In genomic region chr6:86439531-86439930, GRCm38 (mm10) we compare ENCODE assay signal across 8 mouse cellular contexts. TPM values are rescaled to one million over a fixed set of nuclear protein-coding genes. Genes with fewer than 3 reads are reported as not detected.
DNase-seq lines count a peak whose midpoint lies in the region; ATAC-seq lines count a peak whose summit lies in the region.

No protein-coding gene starts in this region.

- H3K4me3 ChIP-seq in heart, embryonic 14.5 days (ENCODE audit: control insufficient read depth in 1 of 2, insufficient read depth in 1 of 2, low read depth in 1 of 2, low read length in 2 of 2) = peak overlapping the region in 1 of 2 experiments; percentile 76; a peak in 2 of 4 replicates
- peak overlapping the region; percentile 90 for H3K4me3 ChIP-seq in hindbrain, embryonic 13.5 days
- H3K4me3 ChIP-seq in midbrain, embryonic 12.5 days = peak overlapping the region; percentile 85

- H3K4me2 ChIP-seq in heart, embryonic 14.5 days (ENCODE audit: low read length) = peak overlapping the region; percentile 79
- peak overlapping the region; percentile 78 for H3K4me2 ChIP-seq in hindbrain, embryonic 13.5 days
- peak overlapping the region; percentile 81 for H3K4me2 ChIP-seq in midbrain, embryonic 12.5 days (replicated peaks)

- ATAC-seq in heart, embryonic 14.5 days (ENCODE audit: insufficient number of reproducible peaks, insufficient read depth, low FRiP score, low read depth) = no peak
- no peak for ATAC-seq in hindbrain, embryonic 13.5 days (ENCODE audit: low FRiP score)
- ATAC-seq in midbrain, embryonic 12.5 days (ENCODE audit: low FRiP score, low read depth) = no peak

- H3K27me3 ChIP-seq in heart, embryonic 14.5 days (ENCODE audit: control insufficient read depth, insufficient read depth, low read length) = no peaks in the 10 kb centered on the region
- H3K27me3 ChIP-seq in hindbrain, embryonic 13.5 days = no peaks in the 10 kb centered on the region
- H3K27me3 ChIP-seq in midbrain, embryonic 12.5 days = no peaks in the 10 kb centered on the region

- no peaks in the 10 kb centered on the region for H3K9me3 ChIP-seq in heart, embryonic 14.5 days (ENCODE audit: control insufficient read depth, low read length)
- H3K9me3 ChIP-seq in hindbrain, embryonic 13.5 days = no peaks in the 10 kb centered on the region
- H3K9me3 ChIP-seq in midbrain, embryonic 12.5 days = no peaks in the 10 kb centered on the region

- H3K27ac ChIP-seq in heart, embryonic 14.5 days (replicated peaks in 1 of 2; ENCODE audit: control insufficient read depth in 1 of 2, insufficient read depth in 1 of 2, low read depth in 2 of 2, low read length in 2 of 2) = no peak overlapping the region
- H3K27ac ChIP-seq in hindbrain, embryonic 13.5 days = 0 out of 2 replicates have a peak overlapping the region, but pooled peaks have one; percentile 92
- H3K27ac ChIP-seq in midbrain, embryonic 12.5 days (replicated peaks) = no peak overlapping the region

- H3K4me1 ChIP-seq in heart, embryonic 14.5 days (ENCODE audit: control insufficient read depth in 2 of 2, insufficient read depth in 2 of 2, low read length in 2 of 2) = peaks cover 0 to 10% of the 10 kb centered on the region in 2 experiments; a peak in 1 of 4 replicates
- H3K4me1 ChIP-seq in hindbrain, embryonic 13.5 days (replicated peaks) = peaks cover 18% of the 10 kb centered on the region
- H3K4me1 ChIP-seq in midbrain, embryonic 12.5 days = peaks cover 9% of the 10 kb centered on the region; the same call in 1 of the 2 replicates

- intact Hi-C loops in heart, postnatal 14 days (cut with DNase I) = loop anchor here (5.0 kb wide), 1 partner anchor 228 kb away; the partner anchor contains the start of gene Mxd1

- DNase-seq in heart, postnatal 14 days = no peak
- DNase-seq in MEL-GATA-1-ER (ENCODE audit: extremely low read depth, low read depth) = peak; percentile 7
- DNase-seq in urinary bladder, postnatal 14 days (ENCODE audit: low spot score) = no peak
- DNase-seq in adrenal gland, postnatal 25 days = no peak
- no peak for DNase-seq in adrenal gland, adult 2 months

- 91% methylated on average over 1 of the region's 1 CpGs for WGBS in heart, embryonic 14.5 days
- 91% methylated on average over 1 of the region's 1 CpGs for WGBS in hindbrain, embryonic 13.5 days
- WGBS in midbrain, embryonic 12.5 days = 93% methylated on average over 1 of the region's 1 CpGs

- H3K36me3 ChIP-seq in heart, embryonic 14.5 days (ENCODE audit: control insufficient read depth, insufficient read depth, low read length) = peaks cover 43% of the 10 kb centered on the region
- peaks cover 35% of the 10 kb centered on the region for H3K36me3 ChIP-seq in hindbrain, embryonic 13.5 days
- H3K36me3 ChIP-seq in midbrain, embryonic 12.5 days = peaks cover 40% of the 10 kb centered on the region

- H3K9ac ChIP-seq in heart, embryonic 14.5 days (ENCODE audit: low read length) = peak overlapping the region; percentile 91
- H3K9ac ChIP-seq in hindbrain, embryonic 13.5 days = peak overlapping the region; percentile 86
- H3K9ac ChIP-seq in midbrain, embryonic 12.5 days (replicated peaks) = peak overlapping the region; percentile 76; the same call in 1 of the 2 replicates

RNA-seq across cellular contexts. Expression of gene C87436, which starts 1.4 kb away (rescaled TPM):
- polyA plus RNA-seq in heart, embryonic 14.5 days (2014; fragmentation: Nextera tagmentation; extraction: Ambion mirVana) = 17.1 and 20.0 TPM in 2 replicates
- 10 to 100 TPM; 11.4 to 12.4 TPM for total RNA-seq in heart, postnatal 14 days (2021)
- polyA plus RNA-seq in hindbrain, embryonic 13.5 days (2015; fragmentation: Nextera tagmentation; extraction: Ambion mirVana) = 25.7 and 28.0 TPM in 2 replicates
- polyA plus RNA-seq in midbrain, embryonic 12.5 days (2016; fragmentation: Nextera tagmentation; extraction: Ambion mirVana) = 26.6 and 30.6 TPM in 2 replicates
- total RNA-seq in adrenal gland, postnatal 25 days (2021) = 26.0 and 31.3 TPM in 2 replicates
- 10 to 100 TPM; 18.4 to 22.3 TPM for total RNA-seq in adrenal gland, adult 2 months (2021)
- 7.3 and 8.7 TPM in 2 replicates for polyA plus RNA-seq in adrenal gland, adult 2 months (2012; rRNA removed)

RNA-seq across cellular contexts. Expression of gene Gm44790, which starts 13.1 kb away (rescaled TPM):
- not detected in 2 replicates for polyA plus RNA-seq in heart, embryonic 14.5 days (2014; fragmentation: Nextera tagmentation; extraction: Ambion mirVana)
- total RNA-seq in heart, postnatal 14 days (2021) = not detected
- 0.52 TPM in 1 of 2 replicates, not detected in the other for polyA plus RNA-seq in hindbrain, embryonic 13.5 days (2015; fragmentation: Nextera tagmentation; extraction: Ambion mirVana)
- 0.68 and 0.81 TPM in 2 replicates for polyA plus RNA-seq in midbrain, embryonic 12.5 days (2016; fragmentation: Nextera tagmentation; extraction: Ambion mirVana)
- total RNA-seq in adrenal gland, postnatal 25 days (2021) = not detected in 2 replicates
- total RNA-seq in adrenal gland, adult 2 months (2021) = 1 to 10 TPM in 1 of 2 experiments, not detected in 1; 3.2 TPM
- polyA plus RNA-seq in adrenal gland, adult 2 months (2012; rRNA removed) = 6.4 and 8.7 TPM in 2 replicates

RNA-seq across cellular contexts. Expression of gene Tia1, which starts 35.5 kb away (rescaled TPM):
- 133 and 140 TPM in 2 replicates for polyA plus RNA-seq in heart, embryonic 14.5 days (2014; fragmentation: Nextera tagmentation; extraction: Ambion mirVana)
- total RNA-seq in heart, postnatal 14 days (2021) = 10 to 100 TPM; 38.5 to 39.9 TPM
- polyA plus RNA-seq in hindbrain, embryonic 13.5 days (2015; fragmentation: Nextera tagmentation; extraction: Ambion mirVana) = 359 and 370 TPM in 2 replicates
- 356 and 362 TPM in 2 replicates for polyA plus RNA-seq in midbrain, embryonic 12.5 days (2016; fragmentation: Nextera tagmentation; extraction: Ambion mirVana)
- 82.0 and 85.8 TPM in 2 replicates for total RNA-seq in adrenal gland, postnatal 25 days (2021)
- 10 to 100 TPM; 42.7 to 44.0 TPM for total RNA-seq in adrenal gland, adult 2 months (2021)
- polyA plus RNA-seq in adrenal gland, adult 2 months (2012; rRNA removed) = 12.7 and 14.2 TPM in 2 replicates

RNA-seq across cellular contexts. Expression of gene Pcyox1, which starts 42.6 kb away (rescaled TPM):
- polyA plus RNA-seq in heart, embryonic 14.5 days (2014; fragmentation: Nextera tagmentation; extraction: Ambion mirVana) = 59.2 and 66.6 TPM in 2 replicates
- total RNA-seq in heart, postnatal 14 days (2021) = 10 to 100 TPM; 68.1 to 69.2 TPM
- polyA plus RNA-seq in hindbrain, embryonic 13.5 days (2015; fragmentation: Nextera tagmentation; extraction: Ambion mirVana) = 110 and 114 TPM in 2 replicates
- polyA plus RNA-seq in midbrain, embryonic 12.5 days (2016; fragmentation: Nextera tagmentation; extraction: Ambion mirVana) = 128 and 129 TPM in 2 replicates
- total RNA-seq in adrenal gland, postnatal 25 days (2021) = 208 and 254 TPM in 2 replicates
- total RNA-seq in adrenal gland, adult 2 months (2021) = 100 to 1,000 TPM; 178 to 206 TPM
- polyA plus RNA-seq in adrenal gland, adult 2 months (2012; rRNA removed) = 54.8 and 96.2 TPM in 2 replicates
